Mouse (Mus musculus): Measurements from ENCODE around the gene Apbb2.

Gene Apbb2

DNA sequence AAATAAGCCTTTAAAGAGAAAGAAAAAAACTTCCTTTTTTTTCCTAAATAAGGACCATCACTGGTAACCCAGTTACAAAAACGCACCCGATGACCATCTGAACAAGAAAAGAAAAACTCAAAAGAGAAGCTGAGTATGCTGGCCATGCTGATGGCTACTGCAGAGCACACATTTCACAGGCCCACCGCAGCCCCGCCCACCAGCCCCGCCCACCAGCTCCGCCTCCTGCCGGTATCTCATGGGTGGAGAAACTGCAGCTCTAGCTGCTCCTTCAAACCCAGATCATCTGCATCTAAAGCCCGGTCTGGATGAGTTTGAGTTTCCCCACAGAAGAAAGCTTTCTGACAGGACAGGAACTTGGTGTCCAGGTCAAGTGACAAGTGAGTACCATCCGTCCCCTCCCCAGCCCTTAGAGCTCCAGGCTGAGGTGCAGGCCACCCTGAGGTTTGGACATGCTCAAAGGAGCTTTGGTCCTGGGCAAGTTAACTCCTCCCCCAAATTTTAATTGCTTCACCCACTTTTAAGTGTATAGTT, 16.2 kb downstream of the Apbb2 start:
- peak; percentile 21 for DNase-seq (ENCODE audit: low spot score)

DNA sequence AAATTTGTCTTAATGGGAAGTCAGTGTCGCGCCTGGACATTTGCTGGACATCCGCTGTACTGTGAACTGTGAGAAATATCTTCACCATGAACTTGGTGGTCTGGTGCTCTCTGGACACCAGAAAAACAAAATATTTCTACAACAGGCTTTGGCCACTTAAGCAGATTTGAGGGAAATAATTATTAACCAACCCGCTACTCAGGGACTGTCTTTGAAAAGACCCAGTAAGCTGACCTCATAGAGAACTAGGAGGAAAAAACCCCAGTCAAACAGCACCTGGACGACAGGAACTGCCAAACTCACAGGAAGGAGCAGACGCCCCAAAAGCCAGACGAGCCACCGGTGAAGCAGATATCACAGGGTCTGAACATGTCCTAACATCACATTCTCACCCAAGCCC, 18.2 kb downstream of the Apbb2 start:
- DNase-seq (ENCODE audit: low spot score), result no peak

- no peak for DNase-seq (ENCODE audit: low spot score)
These were observed 18.7 kb downstream of the Apbb2 start for GRCm38 (mm10) chr5:66599888-66600287.

DNA sequence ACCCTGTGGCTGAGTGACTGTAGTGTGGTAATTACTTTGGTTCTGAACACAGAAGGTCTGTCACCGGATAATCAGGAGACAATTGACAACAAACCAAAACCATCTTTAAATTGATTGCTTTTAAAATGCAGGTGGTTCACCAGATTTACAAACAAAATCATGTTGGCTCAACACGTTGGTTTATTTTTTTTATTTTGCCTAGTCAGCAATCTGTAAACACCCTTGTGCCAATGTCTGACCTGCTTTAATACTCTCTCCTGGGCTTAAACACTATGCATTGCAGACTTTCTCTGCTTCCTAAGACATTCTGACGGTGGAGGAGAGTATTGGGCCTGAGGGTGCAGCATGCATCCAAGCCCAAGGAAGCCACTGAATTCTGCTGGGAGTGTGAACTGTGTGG, 22.3 kb downstream of the Apbb2 start:
- DNase-seq (ENCODE audit: low spot score), result no peak

DNA sequence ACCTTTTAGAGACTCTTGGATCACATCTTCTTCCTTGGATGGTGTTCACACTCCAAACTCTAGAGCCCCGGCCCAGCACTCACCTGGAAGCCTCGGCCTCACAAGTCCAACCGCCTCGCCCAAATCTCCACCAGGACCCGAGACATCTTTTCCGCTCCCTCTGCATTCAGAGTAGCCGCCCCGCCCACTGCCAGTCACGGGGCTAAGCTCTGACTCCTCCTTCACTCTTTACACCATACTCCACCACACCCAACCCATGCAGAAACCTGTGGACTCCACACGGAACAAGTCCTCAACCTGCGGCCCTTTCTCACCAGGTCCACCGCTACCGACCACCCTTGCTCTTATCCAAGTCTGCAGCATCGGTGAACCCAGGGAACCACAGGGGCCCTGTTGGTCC, 23.7 kb downstream of the Apbb2 start:
- no peak for DNase-seq (ENCODE audit: low spot score)

DNA sequence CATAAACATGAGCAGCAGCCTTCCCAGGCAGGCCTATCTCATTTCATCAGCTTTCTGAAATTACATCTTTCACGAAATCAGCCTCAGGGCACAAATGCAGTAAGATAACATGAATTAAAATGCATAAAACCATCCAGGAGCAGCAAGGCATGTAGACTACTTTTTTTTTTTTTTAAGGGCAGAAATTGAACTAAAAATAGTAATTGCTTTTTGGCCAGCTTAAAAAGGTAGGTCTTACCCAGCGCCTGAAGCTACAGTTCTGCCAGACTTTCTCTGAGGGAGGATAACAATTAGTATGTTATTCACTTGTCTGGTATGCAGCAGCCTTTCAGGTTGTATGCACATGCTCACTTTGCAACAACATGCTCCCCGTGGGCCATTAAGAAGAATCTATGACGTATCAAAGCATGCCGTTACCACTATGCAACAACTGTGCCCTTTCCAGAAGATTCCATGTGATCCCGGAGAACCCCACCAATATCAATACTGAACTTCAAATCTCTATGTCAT, 32.3 kb downstream of the Apbb2 start:
- no peak for DNase-seq (ENCODE audit: low spot score)

GRCm38 (mm10) chr5:66583019-66583406, 35.6 kb downstream of the Apbb2 start:
- DNase-seq (ENCODE audit: low spot score), result no peak

GRCm38 (mm10) chr5:66582281-66583018, 36.1 kb downstream of the Apbb2 start:
- no peak for DNase-seq (ENCODE audit: low spot score)

GRCm38 (mm10) chr5:66579066-66579465, 39.5 kb downstream of the Apbb2 start:
- DNase-seq (ENCODE audit: low spot score), result no peak

DNA sequence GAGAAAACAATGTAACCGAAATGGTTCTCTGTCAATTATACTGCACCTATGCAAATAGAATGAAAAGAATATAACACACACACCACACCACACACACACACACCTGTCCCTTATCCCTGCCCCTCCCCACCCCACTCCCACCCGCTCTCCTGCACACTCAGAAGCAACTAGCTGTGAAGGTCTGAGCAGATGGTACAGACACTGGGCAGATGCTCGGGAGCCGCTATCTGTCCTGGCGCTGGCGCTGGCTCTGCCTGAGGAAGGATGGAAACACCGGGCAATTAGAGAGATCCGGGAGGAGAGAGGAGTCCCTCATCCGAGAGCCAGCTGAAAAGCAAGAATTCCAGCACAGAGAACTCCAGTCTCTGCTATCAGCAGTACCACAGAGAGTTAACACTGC, 42.3 kb downstream of the Apbb2 start:
- DNase-seq (ENCODE audit: low spot score), result peak; percentile 18

GRCm38 (mm10) chr5:66575148-66575547, 43.4 kb downstream of the Apbb2 start:
- no peak for DNase-seq (ENCODE audit: low spot score)

GRCm38 (mm10) chr5:66573266-66573665, 45.3 kb downstream of the Apbb2 start:
- no peak for DNase-seq (ENCODE audit: low spot score)

GRCm38 (mm10) chr5:66572086-66572855, 46.3 kb downstream of the Apbb2 start:
- no peak for DNase-seq (ENCODE audit: low spot score)

GRCm38 (mm10) chr5:66570709-66571108, 47.9 kb downstream of the Apbb2 start:
- no peak for DNase-seq (ENCODE audit: low spot score)

DNA sequence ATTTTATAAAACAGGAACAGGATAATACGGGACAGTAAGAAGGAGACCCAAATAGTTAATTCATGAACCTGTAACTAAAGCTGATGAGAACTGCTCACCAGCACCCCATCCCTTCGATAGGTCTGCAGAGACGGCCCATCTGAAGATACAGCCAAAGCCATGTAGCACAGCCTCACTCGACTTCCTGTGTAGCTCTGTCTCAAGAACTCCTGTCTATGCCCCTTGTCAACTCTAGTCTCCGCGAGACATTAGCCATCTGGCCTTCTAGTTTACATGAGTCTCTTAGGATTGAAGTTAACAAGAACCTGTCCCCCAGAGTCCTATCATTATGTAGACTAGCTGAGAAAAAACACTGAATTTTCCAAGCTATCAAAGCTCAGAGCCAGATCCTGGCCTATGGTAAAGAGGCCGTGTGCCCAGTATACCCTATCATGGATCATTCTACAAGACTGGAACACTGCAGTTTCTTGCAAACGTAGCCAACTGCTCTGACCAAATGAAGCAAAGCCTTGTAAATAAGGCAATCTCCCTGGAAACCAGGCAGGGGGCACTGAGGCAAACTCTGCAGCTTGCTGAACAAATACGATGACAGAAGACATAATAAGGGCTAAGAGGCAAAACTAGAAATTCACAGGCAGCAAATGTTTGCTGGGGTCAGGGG, 49.3 kb downstream of the Apbb2 start:
- DNase-seq (ENCODE audit: low spot score), result no peak

- DNase-seq (ENCODE audit: low spot score), result no peak
These were observed 50.6 kb downstream of the Apbb2 start for GRCm38 (mm10) chr5:66568002-66568401.

- DNase-seq (ENCODE audit: low spot score), result no peak
These were observed 51.2 kb downstream of the Apbb2 start for GRCm38 (mm10) chr5:66567424-66567823.

DNA sequence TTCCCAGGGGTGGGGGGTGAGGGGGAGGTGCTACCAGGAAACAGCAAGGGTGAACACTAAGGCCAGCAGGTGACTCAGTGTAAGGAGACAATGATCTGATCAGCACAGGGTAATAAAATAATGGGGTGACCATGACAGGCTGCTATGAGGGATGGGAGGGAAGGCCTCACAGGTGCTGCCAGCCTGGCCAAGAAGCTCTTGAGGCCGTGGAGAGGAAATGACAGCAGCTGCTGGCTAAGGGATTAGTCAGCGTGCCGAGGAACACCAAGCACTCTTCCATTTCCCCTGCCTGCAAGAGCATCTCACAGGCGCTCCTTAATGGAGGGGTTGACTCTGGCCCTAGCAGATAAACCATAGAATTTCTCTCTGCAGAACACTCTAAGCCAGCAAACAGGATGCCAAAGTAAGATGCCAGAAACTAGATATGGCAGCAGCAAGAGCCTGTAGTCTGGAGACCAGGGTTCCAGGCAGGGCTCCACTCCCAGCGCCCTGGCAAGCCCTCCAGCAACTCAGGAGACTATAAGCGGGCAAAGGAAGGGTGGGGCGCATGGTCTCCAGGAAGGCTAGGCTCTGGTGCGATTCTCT, 58.9 kb downstream of the Apbb2 start:
- no peak for DNase-seq (ENCODE audit: low spot score)

DNA sequence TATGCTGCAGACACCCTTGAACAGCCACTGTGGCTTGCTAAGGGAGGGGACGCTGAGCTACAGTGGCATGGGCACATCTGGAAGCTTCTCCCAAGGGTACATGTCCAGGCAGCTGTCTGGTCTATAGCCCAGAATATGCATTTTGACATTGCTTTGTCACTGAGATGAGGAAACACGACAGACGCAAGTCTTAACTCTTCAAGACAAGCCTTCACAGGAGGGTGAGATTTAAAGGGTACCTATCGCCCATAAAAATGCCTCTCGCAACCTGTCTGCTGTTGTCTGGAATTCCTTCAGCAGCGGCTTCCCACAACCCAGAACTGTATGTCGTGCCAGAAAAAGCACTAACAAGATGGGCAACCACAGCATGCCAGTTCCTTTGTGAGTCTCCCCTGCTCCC, 60.5 kb downstream of the Apbb2 start:
- DNase-seq (ENCODE audit: low spot score), result no peak

- DNase-seq (ENCODE audit: low spot score), result no peak
These were observed 64.7 kb downstream of the Apbb2 start for GRCm38 (mm10) chr5:66553933-66554332.

DNA sequence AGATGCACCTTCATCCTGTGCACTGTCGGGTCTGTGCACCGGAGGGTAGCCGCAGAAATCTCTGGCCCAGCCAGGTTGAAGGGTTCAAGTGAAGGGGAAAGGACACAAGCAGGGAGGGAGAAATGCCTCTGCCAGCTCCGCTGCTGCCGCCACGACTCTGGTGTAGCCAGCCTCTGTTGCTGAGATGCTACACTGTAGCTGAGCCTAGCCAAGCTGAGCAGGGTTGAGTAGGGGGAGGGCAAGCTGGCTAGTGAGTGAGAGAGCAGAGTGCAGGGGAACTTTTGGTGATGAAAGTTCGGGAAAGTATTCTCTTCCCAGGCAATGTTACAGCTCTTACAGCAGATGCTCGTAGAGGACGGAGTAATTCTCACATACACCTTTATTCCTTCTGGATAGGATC, 66.3 kb downstream of the Apbb2 start:
- no peak for DNase-seq (ENCODE audit: low spot score)

DNA sequence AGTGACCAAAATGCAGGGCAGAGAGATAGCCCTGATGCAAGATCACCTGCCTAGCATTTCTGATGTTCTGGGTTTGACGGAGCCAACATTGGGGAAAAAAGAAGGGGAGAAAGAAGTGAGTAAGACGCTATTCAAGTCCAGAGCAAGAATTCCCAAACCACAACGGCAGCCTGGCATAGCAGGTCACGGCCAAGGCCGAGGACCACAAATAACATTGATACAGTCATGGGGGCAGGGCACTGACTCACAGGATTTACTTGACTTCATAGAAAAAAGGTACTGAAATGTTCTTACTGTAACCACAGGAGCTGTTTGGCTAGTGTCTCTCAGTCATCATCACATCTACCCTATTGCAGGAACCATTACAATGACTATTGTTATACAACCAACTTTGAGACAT, 68.3 kb downstream of the Apbb2 start:
- no peak for DNase-seq (ENCODE audit: low spot score)
